ENCODE assay signal across 8 mouse cellular contexts in the genomic region with DNA sequence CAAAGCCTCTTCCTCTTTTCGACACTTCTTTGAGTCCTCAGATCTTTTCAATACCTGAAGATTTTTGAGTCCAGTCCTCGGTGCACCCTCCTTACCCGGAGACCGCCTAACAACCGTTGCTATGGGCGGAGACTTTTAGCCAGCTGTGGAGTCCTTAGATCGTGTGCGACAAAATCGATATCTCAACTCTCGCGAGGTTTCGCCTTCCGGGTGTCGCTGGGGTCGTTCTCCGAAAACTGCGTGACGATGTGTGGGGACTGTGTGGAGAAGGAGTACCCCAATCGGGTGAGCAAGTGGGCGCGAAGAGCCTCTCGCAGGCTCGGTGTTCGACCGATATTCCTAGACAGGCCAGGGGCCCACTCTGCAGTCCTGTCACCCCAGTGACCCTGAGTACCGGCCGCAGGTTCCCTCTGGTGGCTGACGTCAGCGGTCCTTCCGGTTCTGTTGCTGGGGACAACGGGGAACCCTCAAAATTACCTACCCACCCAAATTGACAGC. TPM values are rescaled to one million over a fixed set of nuclear protein-coding genes. Genes with fewer than 3 reads are reported as not detected.
DNase-seq lines count a peak whose midpoint lies in the region; ATAC-seq lines count a peak whose summit lies in the region.

A gene (plus strand): TSS at position 185 of the 498 bp plus-strand sequence.
A gene (plus strand): TSS at position 236 of the 498 bp plus-strand sequence.

- H3K4me3 ChIP-seq in hindbrain, embryonic 12.5 days: peak within 1 kb of the TSS; percentile 54

- peak within 1 kb of the TSS; percentile 67 for H3K9ac ChIP-seq in hindbrain, embryonic 12.5 days

- peak within 1 kb of the TSS; percentile 75 for H3K27ac ChIP-seq in hindbrain, embryonic 12.5 days

- no peaks in the 10 kb centered on the region for H3K9me3 ChIP-seq in hindbrain, embryonic 12.5 days (replicated peaks)

- no peaks in the 10 kb centered on the region for H3K36me3 ChIP-seq in hindbrain, embryonic 12.5 days

- no peaks in the 10 kb centered on the region for H3K27me3 ChIP-seq in hindbrain, embryonic 12.5 days

- WGBS in hindbrain, embryonic 12.5 days: 0% methylated on average over 31 of the region's 31 CpGs

- peaks cover 7% of the 10 kb centered on the region for H3K4me1 ChIP-seq in hindbrain, embryonic 12.5 days

- peak within 1 kb of the TSS; percentile 65 for H3K4me2 ChIP-seq in hindbrain, embryonic 12.5 days (replicated peaks)

- DNase-seq in Muller cell, postnatal 12 days (ENCODE audit: inconsistent ontology term): peak; percentile 90
- peak; percentile 85 for DNase-seq in cerebellum, adult 9-11 months
- DNase-seq in frontal cortex, postnatal 10 days (ENCODE audit: low spot score in 2 of 2): peak; percentile 81 to 88
- DNase-seq in layer of hippocampus, postnatal 14 days (ENCODE audit: low spot score in 2 of 2): peak; percentile 88
- DNase-seq in lung, postnatal 14 days: peak; percentile 96
- DNase-seq in retina, adult 2 months (ENCODE audit: low read depth, low spot score): peak; percentile 69
- DNase-seq in thymus, postnatal 36 days: peak; percentile 92 to 95

- peak; percentile 96 for ATAC-seq in hindbrain, embryonic 12.5 days (ENCODE audit: low FRiP score)

RNA-seq across cellular contexts. Expression of the first gene that starts in this region (rescaled TPM):
- polyA plus RNA-seq in hindbrain, embryonic 12.5 days (2016; fragmentation: Nextera tagmentation; extraction: Ambion mirVana): 79.4 and 91.1 TPM in 2 replicates
- total RNA-seq in layer of hippocampus, postnatal 14 days (2021): 10 to 100 TPM; 40.5 to 41.4 TPM

RNA-seq across cellular contexts. Expression of the second gene that starts in this region (rescaled TPM):
- polyA plus RNA-seq in hindbrain, embryonic 12.5 days (2016; fragmentation: Nextera tagmentation; extraction: Ambion mirVana): 37.0 and 38.7 TPM in 2 replicates
- 10 to 100 TPM; 23.9 to 26.8 TPM for total RNA-seq in layer of hippocampus, postnatal 14 days (2021)

Comparison
In these comparisons a context has a peak if more than half of its experiments do, and no peak if none do; other contexts are left out.
1. Peak in every context shown above with its lines: DNase-seq, ATAC-seq, H3K4me3 ChIP-seq and H3K27ac ChIP-seq.